Mouse (Mus musculus) T-helper 17 cell (primary cell): ENCODE data around the gene Gm14288.
"Not testable (repeated sequence)": the region's sequence is repeated elsewhere in the genome, so short reads cannot be mapped to it uniquely, and the experiment has no call there.

Experiments used
- in situ Hi-C, 2 experiments: fragments of 300-600 bp; cut with MboI, MseI; formaldehyde crosslinking; loops; 1 replicate in 1 of 2; 2 replicates in 1 of 2; pipeline ENCODE4 v1.15.1; 2025; ENCODE audit warnings: high pct_unique_total_duplicates in 2 of 2

Gm14288 gene

DNA sequence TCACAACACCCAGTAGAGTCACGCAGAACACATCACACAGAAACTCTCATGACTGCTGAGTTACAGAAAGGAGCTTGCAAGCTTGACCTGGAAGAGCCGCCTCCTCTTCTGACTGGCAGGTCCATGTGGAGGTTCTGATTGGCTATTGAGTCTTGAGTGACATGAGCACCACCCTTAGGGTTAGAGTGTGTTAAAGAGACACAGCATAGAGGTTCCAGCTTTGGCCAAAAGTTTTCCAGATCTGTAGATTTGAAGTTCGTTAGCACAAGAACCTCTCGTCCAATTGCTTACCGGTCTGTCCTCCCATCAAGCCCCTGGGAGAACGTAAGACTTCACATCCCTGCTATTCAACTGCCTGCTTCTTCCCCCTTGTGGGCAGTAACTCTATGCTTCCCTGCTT, at the start of gene Gm14288:
Gene Gm14288, minus strand, starts transcription at position 101 of the 400 bp plus-strand sequence.
- in situ Hi-C loops = loop anchor here in 1 of 2 experiments (5.0 to 25.0 kb wide), 2 partner anchors 1511 to 1661 kb away; partner anchors contain the start of genes Gm14412 and Zfp970

DNA sequence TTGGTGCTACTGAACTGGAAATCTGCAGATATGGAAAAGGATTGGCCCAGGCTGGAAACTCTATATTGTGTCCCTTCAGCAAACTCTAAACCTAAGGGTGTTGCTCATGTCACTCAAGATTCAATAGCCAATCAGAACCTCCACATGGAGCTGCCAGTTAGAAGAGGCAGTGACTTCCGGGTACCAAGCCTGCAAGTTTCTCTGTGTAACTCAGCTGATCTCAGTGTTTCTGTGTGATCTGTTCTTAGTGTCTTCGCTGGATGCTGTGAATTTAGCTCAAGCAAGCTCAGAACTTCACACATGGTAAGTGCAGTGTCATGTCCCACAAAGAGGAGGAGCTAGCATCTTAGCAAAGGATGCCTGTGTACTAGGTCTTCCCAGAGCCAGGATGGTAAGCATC, 59.7 kb downstream of the Gm14288 start, which contains the start of gene Gm2007:
Gene Gm2007, plus strand, starts transcription at position 301 of the 400 bp plus-strand sequence.
- in situ Hi-C loops = not testable (repeated sequence)
